Mouse (Mus musculus) intestine, embryonic 14.5 days (tissue): ENCODE results near the gene Gm28047. TPM values are rescaled to one million over a fixed set of nuclear protein-coding genes. Genes with fewer than 3 reads are reported as not detected.
A peak's percentile ranks its signal among the peaks of the same experiment; 100 is the strongest.

Source experiments
- ATAC-seq: fragments of 200-750 bp; cut with Nextera tagmentation; replicated peaks from 2 replicates; pipeline ENCODE4 v1.8.0; 2017; ENCODE audit warnings: low read depth, moderate number of reproducible peaks, moderate TSS enrichment, moderate library complexity; ENCODE audit not compliant: low FRiP score, low TSS enrichment
- DNase-seq: peaks from one replicate; pipeline ENCODE4 v3.0.0-alpha.2; 2018; ENCODE audit warnings: low spot score
- H3K27ac ChIP-seq: fragments of 300-500 bp; sonication (generic); 2 replicates; pipeline ENCODE4 v1.5.1; 2014; ENCODE audit warnings: low read depth, mild to moderate bottlenecking, control low read depth
- H3K27me3 ChIP-seq: fragments of 300-500 bp; sonication (generic); replicated peaks from 2 replicates; pipeline ENCODE4 v1.6.1; 2014; ENCODE audit warnings: low read length, control low read depth; ENCODE audit not compliant: control insufficient read depth, insufficient read depth
- H3K36me3 ChIP-seq: fragments of 300-500 bp; sonication (generic); 2 replicates; pipeline ENCODE4 v1.6.1; 2014; ENCODE audit warnings: low read length, control low read depth; ENCODE audit not compliant: control insufficient read depth, insufficient read depth
- H3K4me1 ChIP-seq: fragments of 300-500 bp; sonication (generic); replicated peaks from 2 replicates; pipeline ENCODE4 v1.6.1; 2014; ENCODE audit warnings: low read length, control low read depth, mixed read lengths; ENCODE audit not compliant: control insufficient read depth, insufficient read depth
- H3K4me2 ChIP-seq: fragments of 300-500 bp; sonication (generic); 2 replicates; pipeline ENCODE4 v1.6.1; 2014; ENCODE audit warnings: low read length
- H3K4me3 ChIP-seq: fragments of 300-500 bp; sonication (generic); 2 replicates; pipeline ENCODE4 v1.5.1; 2014; ENCODE audit warnings: low read depth, low read length, control low read depth, mixed read lengths
- H3K9ac ChIP-seq: fragments of 300-500 bp; sonication (generic); 2 replicates; pipeline ENCODE4 v1.6.1; 2014; ENCODE audit warnings: mild to moderate bottlenecking, low read length
- H3K9me3 ChIP-seq: fragments of 300-500 bp; sonication (generic); 2 replicates; pipeline ENCODE4 v1.6.1; 2016; ENCODE audit warnings: low read length, control low read depth; ENCODE audit not compliant: control insufficient read depth
- WGBS: fragments of 180-500 bp; shearing (Covaris S2); extraction: QIAGEN DNeasy Blood & Tissue Kit; methylation state at CpG from one replicate; pipeline ENCODE4 v1.1.7; 2014; 5-methylcytosine and 5-hydroxymethylcytosine counted together
- polyA plus RNA-seq: library from polyadenylated mRNA; unstranded; fragments of >200 nt; fragmentation: Nextera tagmentation; extraction: Ambion mirVana; gene quantifications from 2 replicates; pipeline ENCODE4 v1.2.1, GENCODE M21; 2014

Gm28047 gene
- polyA plus RNA-seq, 1 experiment from 2014 or later, result not detected

- Histone ChIP-seq H3K4me3 (no peak overlapping the region), H3K27me3 (no peaks in the 10 kb centered on the region), H3K4me1 (peaks cover 28% of the 10 kb centered on the region), H3K9me3 (no peaks in the 10 kb centered on the region), H3K4me2 (no peak overlapping the region), H3K36me3 (0 out of 2 replicates have a peak, but pooled peaks cover 8% of the 10 kb centered on the region), H3K27ac (no peak overlapping the region), H3K9ac (no peak overlapping the region)
- ATAC-seq, result no peak
- no peak for DNase-seq
Measured at GRCm38 (mm10) chr15:102512471-102512870, 112.4 kb downstream of the Gm28047 start.

- ATAC-seq (no peak), DNase-seq (no peak)
- H3K27ac ChIP-seq, result 0 out of 2 replicates have a peak overlapping the region, but pooled peaks have one; percentile 69
- 0 out of 2 replicates have a peak, but pooled peaks cover 8% of the 10 kb centered on the region for H3K36me3 ChIP-seq
- no peaks in the 10 kb centered on the region for H3K9me3 ChIP-seq
- WGBS, result 46% methylated on average over 5 of the region's 5 CpGs
- H3K9ac ChIP-seq, result no peak overlapping the region
- H3K4me2 ChIP-seq, result no peak overlapping the region
- no peaks in the 10 kb centered on the region for H3K27me3 ChIP-seq
- no peak overlapping the region for H3K4me3 ChIP-seq
- H3K4me1 ChIP-seq, result peaks cover 28% of the 10 kb centered on the region
Measured at GRCm38 (mm10) chr15:102512010-102512409, 112.9 kb downstream of the Gm28047 start.

- ATAC-seq (no peak), DNase-seq (no peak)
- peaks cover 28% of the 10 kb centered on the region for H3K4me1 ChIP-seq
Measured at GRCm38 (mm10) chr15:102511285-102511833, 113.5 kb downstream of the Gm28047 start.

DNA sequence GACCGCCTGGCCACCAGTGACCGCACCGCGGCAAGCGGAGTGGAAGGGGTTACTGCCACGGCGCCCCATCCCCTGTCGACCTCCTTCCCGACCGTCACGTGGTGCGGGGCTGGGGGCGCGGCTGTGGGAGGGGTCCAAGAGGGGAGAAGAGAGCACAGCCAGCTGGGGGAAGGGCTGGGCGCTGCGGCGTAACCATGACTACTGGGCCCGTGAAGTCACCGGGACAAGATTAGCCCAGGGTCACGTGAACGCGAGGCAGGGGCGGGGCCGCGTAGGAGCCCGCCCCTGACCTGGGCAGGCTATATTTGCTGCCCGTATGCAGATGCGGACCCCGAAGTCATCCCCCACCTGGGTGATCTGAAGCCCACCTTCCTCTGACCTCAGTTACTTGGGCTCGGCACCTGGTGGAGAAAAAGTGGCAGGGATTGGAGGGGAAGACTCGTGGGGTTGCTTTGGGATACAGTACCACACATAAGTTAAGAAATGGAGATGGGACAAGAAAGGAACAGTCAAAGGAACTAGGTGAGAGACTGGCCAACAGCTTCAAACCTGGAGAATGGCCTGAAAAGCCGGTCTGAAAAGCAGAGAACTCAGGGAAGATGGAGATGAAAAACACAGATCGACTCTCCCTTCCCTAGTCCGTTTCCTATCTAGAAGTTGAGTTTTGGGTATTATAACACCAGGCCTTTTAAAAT is 114.1 kb downstream of the Gm28047 start:
- Histone ChIP-seq H3K4me1 (peaks cover 23% of the 10 kb centered on the region), H3K9ac (peak overlapping the region; percentile 55), H3K27me3 (no peaks in the 10 kb centered on the region), H3K4me3 (peak overlapping the region; percentile 55), H3K27ac (peak overlapping the region; percentile 77), H3K9me3 (no peaks in the 10 kb centered on the region), H3K36me3 (0 out of 2 replicates have a peak, but pooled peaks cover 12% of the 10 kb centered on the region), H3K4me2 (peak overlapping the region; percentile 63)
- peak; percentile 95 for ATAC-seq
- peak; percentile 95 for DNase-seq
- 3% methylated on average over 34 of the region's 34 CpGs for WGBS

More at GRCm38 (mm10) chr15:102511285-102511833, 113.5 kb downstream of the Gm28047 start:
- Histone ChIP-seq H3K4me3 (0 out of 2 replicates have a peak overlapping the region, but pooled peaks have one; percentile 55), H3K9ac (no peak overlapping the region), H3K4me2 (peak overlapping the region; percentile 63), H3K9me3 (no peaks in the 10 kb centered on the region), H3K27ac (peak overlapping the region; percentile 69), H3K36me3 (0 out of 2 replicates have a peak, but pooled peaks cover 12% of the 10 kb centered on the region), H3K27me3 (no peaks in the 10 kb centered on the region)
- WGBS, result 25% methylated on average over 6 of the region's 6 CpGs

DNA sequence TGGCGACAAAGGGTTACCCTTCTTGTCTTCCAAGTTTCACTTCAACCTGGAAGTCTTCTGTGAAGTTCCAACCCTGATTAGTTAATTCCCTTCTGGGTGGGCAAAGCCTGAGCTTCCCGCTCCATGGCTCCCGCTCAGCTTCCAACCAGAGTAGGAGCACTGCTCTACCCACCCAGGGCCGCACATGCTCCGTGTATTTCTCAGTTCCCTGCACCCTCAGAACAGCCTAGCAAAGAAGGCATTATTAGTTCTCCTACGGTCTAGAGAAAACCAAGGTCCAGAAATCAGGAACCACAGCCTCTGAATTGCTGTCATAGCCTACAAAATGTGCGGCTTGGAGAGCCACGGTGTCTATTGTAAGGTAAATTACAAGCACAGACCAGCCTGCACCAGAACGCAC is 114.8 kb downstream of the Gm28047 start:
- 3% methylated on average over 9 of the region's 9 CpGs for WGBS
- Histone ChIP-seq H3K4me3 (peak overlapping the region; percentile 55), H3K4me2 (peak overlapping the region; percentile 63), H3K36me3 (peaks cover 18% of the 10 kb centered on the region; the same call in 1 of the 2 replicates), H3K4me1 (peaks cover 22% of the 10 kb centered on the region), H3K9me3 (no peaks in the 10 kb centered on the region), H3K27ac (peak overlapping the region; percentile 77), H3K9ac (peak overlapping the region; percentile 55), H3K27me3 (no peaks in the 10 kb centered on the region)
- peak; percentile 62 for ATAC-seq
- no peak for DNase-seq

DNA sequence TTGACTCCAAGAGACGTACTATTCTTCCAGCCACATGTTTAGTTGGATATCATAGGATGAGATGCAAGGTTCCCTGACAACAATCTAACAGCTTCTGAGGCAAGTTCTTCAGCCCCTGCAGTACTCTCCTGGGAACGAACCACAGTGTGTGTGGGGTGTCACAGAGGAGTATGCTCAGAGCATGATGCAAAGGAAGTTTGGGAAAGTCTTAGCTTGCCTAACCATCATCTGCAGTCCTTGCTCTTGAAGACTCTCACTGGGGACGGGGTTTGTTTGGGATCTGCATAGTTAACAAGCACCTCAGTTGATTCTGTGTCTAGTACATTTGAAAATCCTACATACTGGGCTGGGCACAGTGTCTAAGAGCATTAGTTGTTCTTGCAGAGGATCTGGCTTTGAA is 116.5 kb downstream of the Gm28047 start:
- no peak overlapping the region for H3K4me2 ChIP-seq
- WGBS, result 85% methylated on average over 3 of the region's 3 CpGs
- DNase-seq, result no peak
- H3K27ac ChIP-seq, result no peak overlapping the region
- peaks cover 22% of the 10 kb centered on the region for H3K4me1 ChIP-seq
- no peak for ATAC-seq
- no peaks in the 10 kb centered on the region for H3K27me3 ChIP-seq
- H3K9ac ChIP-seq, result no peak overlapping the region
- H3K4me3 ChIP-seq, result no peak overlapping the region
- no peaks in the 10 kb centered on the region for H3K9me3 ChIP-seq
- peaks cover 36% of the 10 kb centered on the region for H3K36me3 ChIP-seq

DNA sequence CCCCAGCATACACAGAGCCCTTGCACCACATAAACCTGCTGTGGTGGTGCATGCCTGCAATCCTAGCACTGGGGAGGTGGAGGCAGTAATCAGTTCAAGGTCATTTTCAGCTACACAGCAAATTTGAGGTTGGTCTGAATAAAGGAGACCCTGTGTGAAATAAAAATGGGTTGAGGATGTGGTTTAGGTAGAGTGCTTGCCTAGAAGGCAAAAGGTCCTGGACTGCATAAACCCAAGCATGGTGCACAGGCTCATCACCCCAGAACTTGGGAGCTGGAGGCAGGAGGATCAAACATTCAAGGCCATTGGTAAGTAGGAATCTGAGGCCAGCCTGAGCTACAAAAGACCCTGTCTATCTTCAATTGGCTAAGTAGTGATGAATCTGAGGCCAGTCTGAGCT is 117.3 kb downstream of the Gm28047 start:
- Histone ChIP-seq H3K4me1 (peaks cover 22% of the 10 kb centered on the region), H3K27ac (no peak overlapping the region), H3K4me2 (no peak overlapping the region), H3K9ac (no peak overlapping the region), H3K9me3 (no peaks in the 10 kb centered on the region), H3K36me3 (peaks cover 44% of the 10 kb centered on the region), H3K27me3 (no peaks in the 10 kb centered on the region), H3K4me3 (no peak overlapping the region)
- no peak for DNase-seq
- ATAC-seq, result no peak

DNA sequence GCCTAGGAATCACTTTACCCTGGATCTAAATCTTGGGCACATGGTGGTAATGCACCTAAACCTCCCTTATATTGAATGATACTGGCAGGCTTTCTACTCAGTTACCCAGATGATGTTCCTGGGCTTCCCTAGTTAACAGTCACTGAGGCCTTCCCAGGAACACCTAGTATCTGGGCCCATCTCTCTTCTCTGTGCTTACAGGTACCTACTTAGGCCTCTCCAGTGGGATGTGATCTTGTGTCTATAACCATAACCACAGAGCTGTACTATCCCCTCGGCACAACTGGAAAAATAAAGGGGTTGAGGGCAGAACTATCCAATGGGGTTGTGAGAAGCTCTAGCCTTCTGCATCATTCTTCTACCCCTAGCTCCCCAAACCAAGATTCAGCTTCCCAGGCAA is 118.0 kb downstream of the Gm28047 start:
- Histone ChIP-seq H3K27me3 (no peaks in the 10 kb centered on the region), H3K27ac (no peak overlapping the region), H3K9ac (no peak overlapping the region), H3K9me3 (no peaks in the 10 kb centered on the region), H3K4me3 (no peak overlapping the region), H3K4me2 (no peak overlapping the region), H3K36me3 (peaks cover 51% of the 10 kb centered on the region), H3K4me1 (peaks cover 20% of the 10 kb centered on the region)
- WGBS, result 81% methylated on average over 1 of the region's 1 CpGs
- DNase-seq, result no peak
- no peak for ATAC-seq

DNA sequence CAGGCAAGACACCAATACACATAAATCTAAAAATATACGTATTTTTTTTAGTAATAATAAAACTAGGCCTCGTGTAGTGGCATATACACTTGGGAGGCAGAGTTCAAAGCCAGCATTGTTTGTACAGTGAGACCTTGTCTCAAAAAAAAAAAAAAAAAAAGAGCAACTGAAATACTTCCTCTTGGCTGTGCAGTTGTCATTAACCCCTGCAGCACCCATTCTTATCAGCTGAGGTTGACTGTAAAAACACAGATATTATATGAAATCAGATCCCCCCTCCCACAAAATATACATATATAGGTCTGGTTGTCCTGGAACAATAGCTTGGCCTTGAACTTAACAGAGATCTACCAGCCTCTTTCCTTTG is 118.4 kb downstream of the Gm28047 start:
- DNase-seq, result no peak
- WGBS, result 28% methylated on average over 2 of the region's 2 CpGs
- H3K9me3 ChIP-seq, result no peaks in the 10 kb centered on the region
- H3K4me2 ChIP-seq, result no peak overlapping the region
- no peak for ATAC-seq
- peaks cover 16% of the 10 kb centered on the region for H3K4me1 ChIP-seq
- H3K9ac ChIP-seq, result no peak overlapping the region
- H3K36me3 ChIP-seq, result peaks cover 55% of the 10 kb centered on the region
- H3K4me3 ChIP-seq, result no peak overlapping the region
- no peak overlapping the region for H3K27ac ChIP-seq
- H3K27me3 ChIP-seq, result no peaks in the 10 kb centered on the region
